In the genomic region with DNA sequence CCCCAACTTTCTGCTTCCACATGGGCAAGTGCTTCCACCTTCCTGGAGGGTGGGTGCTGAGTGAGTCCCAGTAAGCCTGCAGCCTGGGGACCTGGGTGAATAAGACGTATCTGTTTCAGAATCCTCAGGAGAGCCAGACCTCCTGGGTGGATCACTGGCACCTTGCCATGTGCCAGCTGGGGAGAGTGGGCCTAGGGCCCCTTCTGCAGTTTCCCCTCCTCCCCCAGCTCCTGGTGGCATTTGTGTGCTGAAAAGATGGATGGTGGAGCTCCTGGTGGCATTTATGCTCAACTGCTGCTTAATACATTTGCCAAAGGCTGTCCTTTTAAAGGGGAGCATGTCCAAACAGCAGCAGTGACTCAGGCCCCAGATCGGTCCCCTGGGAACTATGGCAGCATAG, we compare ENCODE assay signal across 27 mouse cellular contexts.
DNase-seq lines count a peak whose midpoint lies in the region; ATAC-seq and TF ChIP-seq lines count a peak whose summit lies in the region.
"Had no signal": no experiment of that assay in that cellular context is flagged by ENCODE, and none has a peak within 500 bp of the region (broad histone marks: within the 10 kb centered on the region; RNA-seq: fewer than 3 reads in every experiment).

No protein-coding gene starts in this region.

- no peak for DNase-seq in stomach, postnatal 0 days (ENCODE audit: low spot score)
- DNase-seq in brain, adult 2 months (ENCODE audit: low read depth, low spot score): peak; percentile 57
- DNase-seq in layer of hippocampus, adult 8-10 months (ENCODE audit: low spot score in 2 of 2): peak; percentile 47 to 48
- DNase-seq in layer of hippocampus, postnatal 36 days: peak; percentile 47 to 50
- no peak for DNase-seq in ovary, postnatal 36 days (ENCODE audit: low spot score)
- DNase-seq: adrenal gland, postnatal 14 days; cerebellum, adult 18-20 months; gastrocnemius, postnatal 14 days; kidney, adult 8-10 months; kidney, postnatal 10 days; left cerebral cortex, postnatal 4 days; liver, embryonic 13.5 days; lung, adult 18-20 months; retina, postnatal 1 day; thymus, postnatal 4 days had no signal

- H3K27ac ChIP-seq in stomach, embryonic 15.5 days: no peak overlapping the region
- H3K27ac ChIP-seq in stomach, postnatal 0 days (replicated peaks): no peak overlapping the region
- H3K27ac ChIP-seq in hindbrain, embryonic 16.5 days (ENCODE audit: low read depth, low read length): no peak overlapping the region
- H3K27ac ChIP-seq: forebrain, embryonic 13.5 days; heart, embryonic 15.5 days; hindbrain, embryonic 12.5 days; liver, embryonic 13.5 days; macrophage; midbrain, embryonic 13.5 days; neural tube, embryonic 13.5 days had no signal

- no peak for TF ChIP-seq CTCF in stomach, postnatal 0 days (IDR thresholded peaks at IDR 0.05; ENCODE audit: low read depth)

- no peak overlapping the region for H3K4me2 ChIP-seq in stomach, embryonic 15.5 days
- H3K4me2 ChIP-seq in stomach, postnatal 0 days (replicated peaks; ENCODE audit: low read depth): no peak overlapping the region
- no peak overlapping the region for H3K4me2 ChIP-seq in hindbrain, embryonic 16.5 days (ENCODE audit: low read length)
- H3K4me2 ChIP-seq: forebrain, embryonic 13.5 days; heart, embryonic 15.5 days; hindbrain, embryonic 12.5 days; liver, embryonic 13.5 days; midbrain, embryonic 13.5 days; neural tube, embryonic 13.5 days had no signal

- ATAC-seq in stomach, embryonic 15.5 days (ENCODE audit: insufficient read depth, low FRiP score, low read depth): peak; percentile 31; the same call in 1 of the 2 replicates
- no peak for ATAC-seq in stomach, postnatal 0 days (ENCODE audit: low FRiP score, low TSS enrichment)
- no peak for ATAC-seq in hindbrain, embryonic 16.5 days
- ATAC-seq: forebrain, embryonic 13.5 days; intestine, embryonic 16.5 days; lung, postnatal 0 days; midbrain, embryonic 13.5 days had no signal

- no peak overlapping the region for H3K9ac ChIP-seq in stomach, embryonic 15.5 days
- no peak overlapping the region for H3K9ac ChIP-seq in stomach, postnatal 0 days (ENCODE audit: low read length)
- no peak overlapping the region for H3K9ac ChIP-seq in hindbrain, embryonic 16.5 days (ENCODE audit: low read depth, low read length)
- H3K9ac ChIP-seq: forebrain, embryonic 13.5 days; heart, embryonic 15.5 days; hindbrain, embryonic 12.5 days; liver, embryonic 13.5 days; midbrain, embryonic 13.5 days; neural tube, embryonic 13.5 days had no signal

- TF ChIP-seq EP300 in stomach, postnatal 0 days (optimal IDR thresholded peaks at IDR 0.05): no peak

- no peaks in the 10 kb centered on the region for H3K27me3 ChIP-seq in stomach, embryonic 15.5 days (replicated peaks)
- H3K27me3 ChIP-seq in stomach, postnatal 0 days (ENCODE audit: control insufficient read depth, insufficient read depth, low read length): no peaks in the 10 kb centered on the region
- no peaks in the 10 kb centered on the region for H3K27me3 ChIP-seq in hindbrain, embryonic 16.5 days (replicated peaks; ENCODE audit: control insufficient read depth, insufficient read depth, low read length)
- H3K27me3 ChIP-seq: forebrain, embryonic 13.5 days; heart, embryonic 15.5 days; hindbrain, embryonic 12.5 days; liver, embryonic 13.5 days; midbrain, embryonic 13.5 days; neural tube, embryonic 13.5 days had no signal

- no peaks in the 10 kb centered on the region for H3K4me1 ChIP-seq in stomach, embryonic 15.5 days
- H3K4me1 ChIP-seq in stomach, postnatal 0 days (replicated peaks; ENCODE audit: control insufficient read depth, insufficient read depth): no peaks in the 10 kb centered on the region
- H3K4me1 ChIP-seq in hindbrain, embryonic 16.5 days (ENCODE audit: control insufficient read depth, insufficient read depth, low read depth, low read length): peaks cover 3% of the 10 kb centered on the region; the same call in 1 of the 2 replicates
- H3K4me1 ChIP-seq: forebrain, embryonic 13.5 days; heart, embryonic 15.5 days; liver, embryonic 13.5 days had no signal

- WGBS in stomach, embryonic 15.5 days: 67% methylated on average over 2 of the region's 2 CpGs
- WGBS in stomach, postnatal 0 days: 62% methylated on average over 2 of the region's 2 CpGs
- 54% methylated on average over 2 of the region's 2 CpGs for WGBS in hindbrain, embryonic 16.5 days

- H3K9me3 ChIP-seq in stomach, embryonic 15.5 days: no peaks in the 10 kb centered on the region
- no peaks in the 10 kb centered on the region for H3K9me3 ChIP-seq in stomach, postnatal 0 days (ENCODE audit: control insufficient read depth, low read length)
- no peaks in the 10 kb centered on the region for H3K9me3 ChIP-seq in hindbrain, embryonic 16.5 days (ENCODE audit: control insufficient read depth, low read length)
- H3K9me3 ChIP-seq: G1E; heart, embryonic 15.5 days; liver, embryonic 13.5 days; midbrain, embryonic 13.5 days had no signal

- no peaks in the 10 kb centered on the region for H3K36me3 ChIP-seq in stomach, embryonic 15.5 days
- H3K36me3 ChIP-seq in stomach, postnatal 0 days (ENCODE audit: control insufficient read depth, insufficient read depth, low read length): no peaks in the 10 kb centered on the region
- H3K36me3 ChIP-seq in hindbrain, embryonic 16.5 days (ENCODE audit: control insufficient read depth, insufficient read depth, low read length): no peaks in the 10 kb centered on the region
- H3K36me3 ChIP-seq: G1E; heart, embryonic 15.5 days; hindbrain, embryonic 12.5 days; liver, embryonic 13.5 days; midbrain, embryonic 13.5 days; neural tube, embryonic 13.5 days had no signal

- H3K4me3 ChIP-seq in stomach, embryonic 15.5 days (replicated peaks): no peak overlapping the region
- H3K4me3 ChIP-seq in stomach, postnatal 0 days (ENCODE audit: low read depth, low read length): no peak overlapping the region
- H3K4me3 ChIP-seq in hindbrain, embryonic 16.5 days (ENCODE audit: low read length): no peak overlapping the region
- H3K4me3 ChIP-seq: erythroblast, embryonic 14.5 days; forebrain, embryonic 13.5 days; heart, embryonic 15.5 days; hindbrain, embryonic 12.5 days; liver, embryonic 13.5 days; midbrain, embryonic 13.5 days; neural tube, embryonic 13.5 days had no signal

Comparison
In these comparisons a context has a peak if more than half of its experiments do, and no peak if none do; other contexts are left out.
1. DNase-seq: peak in brain, adult 2 months (single experiment), layer of hippocampus, adult 8-10 months (2 of 2) and layer of hippocampus, postnatal 36 days (2 of 2); none in stomach, postnatal 0 days (single experiment) and ovary, postnatal 36 days (single experiment).